Mouse (Mus musculus): ENCODE data around the gene Hdac8. TPM values are rescaled to one million over a fixed set of nuclear protein-coding genes. Genes with fewer than 3 reads are reported as not detected.

Hdac8 gene
- polyA plus RNA-seq, 1 experiment from 2014 or later, result 8.7 TPM

GRCm38 (mm10) chrX:102318782-102319181 is 186.4 kb downstream of the Hdac8 start:
- H3K27ac ChIP-seq, result no peak overlapping the region
- H3K4me2 ChIP-seq (replicated peaks), result no peak overlapping the region
- H3K9me3 ChIP-seq, result no peaks in the 10 kb centered on the region
- no peak for ATAC-seq
- H3K9ac ChIP-seq, result no peak overlapping the region
- H3K4me3 ChIP-seq (replicated peaks), result no peak overlapping the region
- WGBS, result 83% methylated on average over 5 of the region's 5 CpGs
- no peaks in the 10 kb centered on the region for H3K4me1 ChIP-seq (replicated peaks)
- H3K36me3 ChIP-seq, result no peaks in the 10 kb centered on the region
- H3K27me3 ChIP-seq (replicated peaks), result no peaks in the 10 kb centered on the region

GRCm38 (mm10) chrX:102311119-102311518 is 194.0 kb downstream of the Hdac8 start:
- no peak overlapping the region for H3K4me3 ChIP-seq (replicated peaks)
- no peaks in the 10 kb centered on the region for H3K9me3 ChIP-seq
- no peak overlapping the region for H3K9ac ChIP-seq
- no peak overlapping the region for H3K27ac ChIP-seq
- no peak for ATAC-seq
- no peaks in the 10 kb centered on the region for H3K27me3 ChIP-seq (replicated peaks)
- 63% methylated on average over 3 of the region's 3 CpGs for WGBS
- no peaks in the 10 kb centered on the region for H3K4me1 ChIP-seq (replicated peaks)
- H3K4me2 ChIP-seq (replicated peaks), result no peak overlapping the region
- H3K36me3 ChIP-seq, result no peaks in the 10 kb centered on the region

GRCm38 (mm10) chrX:102307511-102307910 is 197.6 kb downstream of the Hdac8 start:
- WGBS, result 77% methylated on average over 5 of the region's 5 CpGs
- H3K9me3 ChIP-seq, result no peaks in the 10 kb centered on the region
- H3K27me3 ChIP-seq (replicated peaks), result peaks cover 6% of the 10 kb centered on the region; the same call in 1 of the 2 replicates
- no peaks in the 10 kb centered on the region for H3K36me3 ChIP-seq
- H3K4me2 ChIP-seq (replicated peaks), result no peak overlapping the region
- H3K4me1 ChIP-seq (replicated peaks), result no peaks in the 10 kb centered on the region
- H3K4me3 ChIP-seq (replicated peaks), result no peak overlapping the region
- no peak overlapping the region for H3K27ac ChIP-seq
- H3K9ac ChIP-seq, result no peak overlapping the region
- ATAC-seq, result no peak

- H3K9ac ChIP-seq, result no peak overlapping the region
- no peak overlapping the region for H3K27ac ChIP-seq
- no peaks in the 10 kb centered on the region for H3K4me1 ChIP-seq (replicated peaks)
- H3K9me3 ChIP-seq, result no peaks in the 10 kb centered on the region
- H3K4me3 ChIP-seq (replicated peaks), result no peak overlapping the region
- 51% methylated on average over 4 of the region's 4 CpGs for WGBS
- H3K36me3 ChIP-seq, result no peaks in the 10 kb centered on the region
- no peak for ATAC-seq
- no peak overlapping the region for H3K4me2 ChIP-seq (replicated peaks)
- peaks cover 6% of the 10 kb centered on the region; the same call in 1 of the 2 replicates for H3K27me3 ChIP-seq (replicated peaks)
Measured at GRCm38 (mm10) chrX:102305806-102306205, 199.4 kb downstream of the Hdac8 start.

GRCm38 (mm10) chrX:102304914-102305313 is 200.2 kb downstream of the Hdac8 start:
- peak; percentile 55 for ATAC-seq
- Histone ChIP-seq H3K27ac (no peak overlapping the region), H3K27me3 (replicated peaks) (peaks cover 6% of the 10 kb centered on the region; the same call in 1 of the 2 replicates), H3K9ac (no peak overlapping the region), H3K9me3 (no peaks in the 10 kb centered on the region), H3K4me2 (replicated peaks) (no peak overlapping the region), H3K4me1 (replicated peaks) (no peaks in the 10 kb centered on the region), H3K36me3 (no peaks in the 10 kb centered on the region), H3K4me3 (replicated peaks) (no peak overlapping the region)
- 64% methylated on average over 4 of the region's 4 CpGs for WGBS

- H3K27me3 ChIP-seq (replicated peaks), result peaks cover 6% of the 10 kb centered on the region; the same call in 1 of the 2 replicates
- no peak overlapping the region for H3K9ac ChIP-seq
- 46% methylated on average over 3 of the region's 3 CpGs for WGBS
- no peak overlapping the region for H3K27ac ChIP-seq
- H3K9me3 ChIP-seq, result no peaks in the 10 kb centered on the region
- H3K4me1 ChIP-seq (replicated peaks), result no peaks in the 10 kb centered on the region
- H3K4me3 ChIP-seq (replicated peaks), result no peak overlapping the region
- no peak overlapping the region for H3K4me2 ChIP-seq (replicated peaks)
- H3K36me3 ChIP-seq, result no peaks in the 10 kb centered on the region
- 0 out of 2 replicates have a peak, but pooled peaks have one; percentile 34 for ATAC-seq
Measured at GRCm38 (mm10) chrX:102302476-102302875, 202.7 kb downstream of the Hdac8 start.

- no peaks in the 10 kb centered on the region for H3K4me1 ChIP-seq (replicated peaks)
- WGBS, result 78% methylated on average over 3 of the region's 3 CpGs
- H3K9ac ChIP-seq, result no peak overlapping the region
- no peak for ATAC-seq
- H3K27me3 ChIP-seq (replicated peaks), result no peaks in the 10 kb centered on the region
- no peaks in the 10 kb centered on the region for H3K36me3 ChIP-seq
- H3K27ac ChIP-seq, result no peak overlapping the region
- H3K4me3 ChIP-seq (replicated peaks), result no peak overlapping the region
- no peaks in the 10 kb centered on the region for H3K9me3 ChIP-seq
- H3K4me2 ChIP-seq (replicated peaks), result no peak overlapping the region
Measured at GRCm38 (mm10) chrX:102284889-102285288, 220.3 kb downstream of the Hdac8 start.

GRCm38 (mm10) chrX:102262620-102263345 is 242.4 kb downstream of the Hdac8 start:
- H3K9ac ChIP-seq, result no peak overlapping the region
- H3K36me3 ChIP-seq, result no peaks in the 10 kb centered on the region
- WGBS, result 82% methylated on average over 14 of the region's 14 CpGs
- H3K4me1 ChIP-seq (replicated peaks), result no peaks in the 10 kb centered on the region
- no peaks in the 10 kb centered on the region for H3K9me3 ChIP-seq
- no peak overlapping the region for H3K27ac ChIP-seq
- no peak overlapping the region for H3K4me3 ChIP-seq (replicated peaks)
- ATAC-seq, result no peak
- H3K4me2 ChIP-seq (replicated peaks), result no peak overlapping the region
- H3K27me3 ChIP-seq (replicated peaks), result 0 out of 2 replicates have a peak, but pooled peaks cover 2% of the 10 kb centered on the region

GRCm38 (mm10) chrX:102259772-102260171 is 245.4 kb downstream of the Hdac8 start:
- H3K27ac ChIP-seq, result no peak overlapping the region
- H3K4me2 ChIP-seq (replicated peaks), result no peak overlapping the region
- no peaks in the 10 kb centered on the region for H3K9me3 ChIP-seq
- no peaks in the 10 kb centered on the region for H3K36me3 ChIP-seq
- H3K4me1 ChIP-seq (replicated peaks), result no peaks in the 10 kb centered on the region
- H3K9ac ChIP-seq, result no peak overlapping the region
- no peak overlapping the region for H3K4me3 ChIP-seq (replicated peaks)
- no peak for ATAC-seq
- WGBS, result 85% methylated on average over 4 of the region's 4 CpGs
- H3K27me3 ChIP-seq (replicated peaks), result 0 out of 2 replicates have a peak, but pooled peaks cover 2% of the 10 kb centered on the region

GRCm38 (mm10) chrX:102253892-102254291 is 251.3 kb downstream of the Hdac8 start:
- no peak overlapping the region for H3K27ac ChIP-seq
- 24% methylated on average over 7 of the region's 7 CpGs for WGBS
- peak overlapping the region; percentile 36 for H3K4me2 ChIP-seq (replicated peaks)
- H3K9ac ChIP-seq, result no peak overlapping the region
- ATAC-seq, result no peak
- H3K4me3 ChIP-seq (replicated peaks), result no peak overlapping the region
- no peaks in the 10 kb centered on the region for H3K4me1 ChIP-seq (replicated peaks)
- peaks cover 29% of the 10 kb centered on the region for H3K27me3 ChIP-seq (replicated peaks)
- no peaks in the 10 kb centered on the region for H3K36me3 ChIP-seq
- H3K9me3 ChIP-seq, result no peaks in the 10 kb centered on the region

GRCm38 (mm10) chrX:102251937-102252860 is 253.0 kb downstream of the Hdac8 start, which contains the start of gene Cited1:
Gene Cited1, minus strand, starts transcription at chrX:102252181.
- peak within 1 kb of the TSS; percentile 4; the same call in 1 of the 2 replicates for H3K9ac ChIP-seq
- no peaks in the 10 kb centered on the region for H3K36me3 ChIP-seq
- H3K9me3 ChIP-seq, result no peaks in the 10 kb centered on the region
- peaks cover 41% of the 10 kb centered on the region for H3K27me3 ChIP-seq (replicated peaks)
- 16% methylated on average over 44 of the region's 44 CpGs for WGBS
- H3K4me2 ChIP-seq (replicated peaks), result peak within 1 kb of the TSS; percentile 95
- H3K27ac ChIP-seq, result no peak within 1 kb of the TSS
- peak; percentile 92 for ATAC-seq
- peak within 1 kb of the TSS; percentile 48 for H3K4me3 ChIP-seq (replicated peaks)
- no peaks in the 10 kb centered on the region for H3K4me1 ChIP-seq (replicated peaks)

- H3K36me3 ChIP-seq, result no peaks in the 10 kb centered on the region
- H3K4me3 ChIP-seq (replicated peaks), result peak overlapping the region; percentile 48
- H3K4me2 ChIP-seq (replicated peaks), result peak overlapping the region; percentile 95
- H3K4me1 ChIP-seq (replicated peaks), result no peaks in the 10 kb centered on the region
- H3K27ac ChIP-seq, result no peak overlapping the region
- no peaks in the 10 kb centered on the region for H3K9me3 ChIP-seq
- H3K27me3 ChIP-seq (replicated peaks), result peaks cover 41% of the 10 kb centered on the region
- peak; percentile 64 for ATAC-seq
- 21% methylated on average over 68 of the region's 80 CpGs for WGBS
- peak overlapping the region; percentile 4; the same call in 1 of the 2 replicates for H3K9ac ChIP-seq
Measured at GRCm38 (mm10) chrX:102251221-102251936, 253.8 kb downstream of the Hdac8 start.
